Mouse (Mus musculus) macrophage (primary cell): Measurements from ENCODE around the gene Gpr143. TPM values are rescaled to one million over a fixed set of nuclear protein-coding genes. Genes with fewer than 3 reads are reported as not detected.
"Not testable (repeated sequence)": the region's sequence is repeated elsewhere in the genome, so short reads cannot be mapped to it uniquely, and the experiment has no call there.

ENCODE experiments used
- H3K27ac ChIP-seq: fragments of 350-480 bp; formaldehyde crosslinking; 2 replicates; pipeline ENCODE4 v1.9.0; 2021
- H3K36me3 ChIP-seq: fragments of 350-480 bp; formaldehyde crosslinking; 2 replicates; pipeline ENCODE4 v1.9.0; 2021; ENCODE audit errors: inconsistent target
- H3K4me3 ChIP-seq: fragments of 350-480 bp; formaldehyde crosslinking; 2 replicates; pipeline ENCODE4 v1.9.0; 2021; ENCODE audit errors: inconsistent target
- H3K79me2 ChIP-seq: fragments of 350-480 bp; formaldehyde crosslinking; 2 replicates; pipeline ENCODE4 v1.9.0; 2021; ENCODE audit errors: inconsistent target
- WGBS: methylation state at CpG from one replicate; pipeline ENCODE4 v1.1.7; 2026; ENCODE audit warnings: inconsistent platforms; ENCODE audit not compliant: missing documents; 5-methylcytosine and 5-hydroxymethylcytosine counted together
- polyA plus RNA-seq: library from polyadenylated mRNA; stranded (reverse); fragments of 250-400 nt; gene quantifications from 3 replicates; pipeline ENCODE4 v1.2.4, GENCODE M21; 2018; ENCODE audit warnings: inconsistent platforms

Gene Gpr143
- polyA plus RNA-seq, 1 experiment from 2014 or later = not detected

GRCm38 (mm10) chrX:152805317-152805716 is 23.6 kb downstream of the Gpr143 start:
- H3K79me2 ChIP-seq = no peaks in the 10 kb centered on the region
- no peaks in the 10 kb centered on the region for H3K36me3 ChIP-seq
- no peak overlapping the region for H3K4me3 ChIP-seq
- H3K27ac ChIP-seq = no peak overlapping the region

GRCm38 (mm10) chrX:152813339-152813738 is 31.6 kb downstream of the Gpr143 start:
- Histone ChIP-seq H3K27ac (no peak overlapping the region), H3K4me3 (no peak overlapping the region), H3K79me2 (no peaks in the 10 kb centered on the region), H3K36me3 (no peaks in the 10 kb centered on the region)
- 20% methylated on average over 3 of the region's 3 CpGs for WGBS

- Histone ChIP-seq H3K4me3 (no peak overlapping the region), H3K27ac (no peak overlapping the region), H3K79me2 (no peaks in the 10 kb centered on the region), H3K36me3 (no peaks in the 10 kb centered on the region)
These were observed 37.3 kb downstream of the Gpr143 start for GRCm38 (mm10) chrX:152818996-152819395.

GRCm38 (mm10) chrX:152831003-152831550 is 49.4 kb downstream of the Gpr143 start:
- H3K27ac ChIP-seq, H3K4me3 ChIP-seq, H3K36me3 ChIP-seq, H3K79me2 ChIP-seq: not testable (repeated sequence)
- no CpG with 5 or more reads among the region's 1 CpGs for WGBS

- not testable (repeated sequence) for H3K4me3 ChIP-seq, H3K27ac ChIP-seq, H3K36me3 ChIP-seq, H3K79me2 ChIP-seq
- 22% methylated on average over 5 of the region's 5 CpGs for WGBS
These were observed 53.2 kb downstream of the Gpr143 start for GRCm38 (mm10) chrX:152834940-152835339.

GRCm38 (mm10) chrX:152855076-152855772 is 73.5 kb downstream of the Gpr143 start:
- Histone ChIP-seq H3K36me3 (no peaks in the 10 kb centered on the region), H3K4me3 (no peak overlapping the region), H3K27ac (no peak overlapping the region), H3K79me2 (no peaks in the 10 kb centered on the region)
- WGBS = 100% methylated on average over 3 of the region's 3 CpGs

Other genes starting within 250 kb of the Gpr143 start
- not detected in 3 replicates for gene Cldn34a, start 218.6 kb upstream of the Gpr143 start, polyA plus RNA-seq
- gene Shroom2, start 12.5 kb upstream of the Gpr143 start, polyA plus RNA-seq = not detected in 3 replicates
- gene Usp51, start 224.5 kb downstream of the Gpr143 start, polyA plus RNA-seq = not detected in 3 replicates